Mouse (Mus musculus): Measurements from ENCODE around the gene Tmtc2. TPM values are rescaled to one million over a fixed set of nuclear protein-coding genes. Genes with fewer than 3 reads are reported as not detected.

Gene Tmtc2
- polyA plus RNA-seq, 1 experiment, result 5.2 TPM

- H3K27ac ChIP-seq (ENCODE audit: insufficient read depth, low read length), result no peak overlapping the region
- TF ChIP-seq CTCF (IDR thresholded peaks at IDR 0.05; ENCODE audit: extremely low read depth, insufficient read depth, low read length) (no peak), POLR2A (IDR thresholded peaks at IDR 0.05; ENCODE audit: extremely low read depth, insufficient read depth, low read length) (no peak)
- no peak overlapping the region for H3K4me3 ChIP-seq (ENCODE audit: insufficient read depth, low read length)
- no peaks in the 10 kb centered on the region for H3K4me1 ChIP-seq (ENCODE audit: control insufficient read depth, insufficient read depth, low read length)
Observed at GRCm38 (mm10) chr10:105405856-105406527, 168.3 kb downstream of the Tmtc2 start.

GRCm38 (mm10) chr10:105403931-105404330, 170.3 kb downstream of the Tmtc2 start:
- no peak overlapping the region for H3K4me3 ChIP-seq (ENCODE audit: insufficient read depth, low read length)
- no peak overlapping the region for H3K27ac ChIP-seq (ENCODE audit: insufficient read depth, low read length)
- no peaks in the 10 kb centered on the region for H3K4me1 ChIP-seq (ENCODE audit: control insufficient read depth, insufficient read depth, low read length)
- TF ChIP-seq CTCF (IDR thresholded peaks at IDR 0.05; ENCODE audit: extremely low read depth, insufficient read depth, low read length) (no peak), POLR2A (IDR thresholded peaks at IDR 0.05; ENCODE audit: extremely low read depth, insufficient read depth, low read length) (no peak)

- no peak for TF ChIP-seq POLR2A (IDR thresholded peaks at IDR 0.05; ENCODE audit: extremely low read depth, insufficient read depth, low read length)
- no peak for TF ChIP-seq CTCF (IDR thresholded peaks at IDR 0.05; ENCODE audit: extremely low read depth, insufficient read depth, low read length)
- Histone ChIP-seq H3K27ac (ENCODE audit: insufficient read depth, low read length) (no peak overlapping the region), H3K4me1 (ENCODE audit: control insufficient read depth, insufficient read depth, low read length) (no peaks in the 10 kb centered on the region), H3K4me3 (ENCODE audit: insufficient read depth, low read length) (peak overlapping the region; percentile 19; the same call in 1 of the 2 replicates)
Observed at GRCm38 (mm10) chr10:105402481-105402779, 171.8 kb downstream of the Tmtc2 start.

- no peak overlapping the region for H3K27ac ChIP-seq (ENCODE audit: insufficient read depth, low read length)
- no peaks in the 10 kb centered on the region for H3K4me1 ChIP-seq (ENCODE audit: control insufficient read depth, insufficient read depth, low read length)
- H3K4me3 ChIP-seq (ENCODE audit: insufficient read depth, low read length), result peak overlapping the region; percentile 19; the same call in 1 of the 2 replicates
Observed at GRCm38 (mm10) chr10:105401754-105402480, 172.3 kb downstream of the Tmtc2 start.

GRCm38 (mm10) chr10:105399316-105399715, 174.9 kb downstream of the Tmtc2 start:
- Histone ChIP-seq H3K27ac (ENCODE audit: insufficient read depth, low read length) (no peak overlapping the region), H3K4me1 (ENCODE audit: control insufficient read depth, insufficient read depth, low read length) (no peaks in the 10 kb centered on the region), H3K4me3 (ENCODE audit: insufficient read depth, low read length) (no peak overlapping the region)
- no peak for TF ChIP-seq CTCF (IDR thresholded peaks at IDR 0.05; ENCODE audit: extremely low read depth, insufficient read depth, low read length)
- no peak for TF ChIP-seq POLR2A (IDR thresholded peaks at IDR 0.05; ENCODE audit: extremely low read depth, insufficient read depth, low read length)

More at GRCm38 (mm10) chr10:105401754-105402480, 172.3 kb downstream of the Tmtc2 start:
- TF ChIP-seq CTCF (IDR thresholded peaks at IDR 0.05; ENCODE audit: extremely low read depth, insufficient read depth, low read length) (no peak), POLR2A (IDR thresholded peaks at IDR 0.05; ENCODE audit: extremely low read depth, insufficient read depth, low read length) (no peak)

GRCm38 (mm10) chr10:105384065-105384464, 190.2 kb downstream of the Tmtc2 start:
- Histone ChIP-seq H3K4me3 (ENCODE audit: insufficient read depth, low read length) (no peak overlapping the region), H3K4me1 (ENCODE audit: control insufficient read depth, insufficient read depth, low read length) (no peaks in the 10 kb centered on the region), H3K27ac (ENCODE audit: insufficient read depth, low read length) (no peak overlapping the region)
- TF ChIP-seq CTCF (IDR thresholded peaks at IDR 0.05; ENCODE audit: extremely low read depth, insufficient read depth, low read length) (no peak), POLR2A (IDR thresholded peaks at IDR 0.05; ENCODE audit: extremely low read depth, insufficient read depth, low read length) (no peak)

- Histone ChIP-seq H3K27ac (ENCODE audit: insufficient read depth, low read length) (no peak overlapping the region), H3K4me1 (ENCODE audit: control insufficient read depth, insufficient read depth, low read length) (no peaks in the 10 kb centered on the region), H3K4me3 (ENCODE audit: insufficient read depth, low read length) (no peak overlapping the region)
- no peak for TF ChIP-seq CTCF (IDR thresholded peaks at IDR 0.05; ENCODE audit: extremely low read depth, insufficient read depth, low read length)
- no peak for TF ChIP-seq POLR2A (IDR thresholded peaks at IDR 0.05; ENCODE audit: extremely low read depth, insufficient read depth, low read length)
Observed at GRCm38 (mm10) chr10:105381705-105382104, 192.5 kb downstream of the Tmtc2 start.

- Histone ChIP-seq H3K27ac (ENCODE audit: insufficient read depth, low read length) (no peak overlapping the region), H3K4me3 (ENCODE audit: insufficient read depth, low read length) (no peak overlapping the region), H3K4me1 (ENCODE audit: control insufficient read depth, insufficient read depth, low read length) (no peaks in the 10 kb centered on the region)
- TF ChIP-seq CTCF (IDR thresholded peaks at IDR 0.05; ENCODE audit: extremely low read depth, insufficient read depth, low read length) (no peak), POLR2A (IDR thresholded peaks at IDR 0.05; ENCODE audit: extremely low read depth, insufficient read depth, low read length) (no peak)
Observed at GRCm38 (mm10) chr10:105381202-105381601, 193.0 kb downstream of the Tmtc2 start.

GRCm38 (mm10) chr10:105380584-105380983, 193.7 kb downstream of the Tmtc2 start:
- no peak overlapping the region for H3K27ac ChIP-seq (ENCODE audit: insufficient read depth, low read length)

GRCm38 (mm10) chr10:105377711-105378110, 196.5 kb downstream of the Tmtc2 start:
- no peak overlapping the region for H3K27ac ChIP-seq (ENCODE audit: insufficient read depth, low read length)
- no peak overlapping the region for H3K4me3 ChIP-seq (ENCODE audit: insufficient read depth, low read length)
- no peaks in the 10 kb centered on the region for H3K4me1 ChIP-seq (ENCODE audit: control insufficient read depth, insufficient read depth, low read length)
- no peak for TF ChIP-seq POLR2A (IDR thresholded peaks at IDR 0.05; ENCODE audit: extremely low read depth, insufficient read depth, low read length)
- no peak for TF ChIP-seq CTCF (IDR thresholded peaks at IDR 0.05; ENCODE audit: extremely low read depth, insufficient read depth, low read length)

More at GRCm38 (mm10) chr10:105380584-105380983, 193.7 kb downstream of the Tmtc2 start:
- Histone ChIP-seq H3K4me1 (ENCODE audit: control insufficient read depth, insufficient read depth, low read length) (no peaks in the 10 kb centered on the region), H3K4me3 (ENCODE audit: insufficient read depth, low read length) (no peak overlapping the region)
- TF ChIP-seq POLR2A (IDR thresholded peaks at IDR 0.05; ENCODE audit: extremely low read depth, insufficient read depth, low read length) (no peak), CTCF (IDR thresholded peaks at IDR 0.05; ENCODE audit: extremely low read depth, insufficient read depth, low read length) (no peak)

Measured in cortical plate, adult 2 months (tissue).